Mouse (Mus musculus): ENCODE data around the gene Dnajc8. TPM values are rescaled to one million over a fixed set of nuclear protein-coding genes. Genes with fewer than 3 reads are reported as not detected.
"Not testable (repeated sequence)": the region's sequence is repeated elsewhere in the genome, so short reads cannot be mapped to it uniquely, and the experiment has no call there.

The Dnajc8 gene
- total RNA-seq, 1 experiment from 2014 or later: 422 TPM

- ATAC-seq (replicated peaks in 1 of 2; ENCODE audit: insufficient read depth in 1 of 2, low FRiP score in 2 of 2, low TSS enrichment in 1 of 2, low read depth in 1 of 2, poor library complexity in 2 of 2, severe bottlenecking in 2 of 2): no peak
These were observed 58.8 kb downstream of the Dnajc8 start for GRCm38 (mm10) chr4:132594191-132594590.

DNA sequence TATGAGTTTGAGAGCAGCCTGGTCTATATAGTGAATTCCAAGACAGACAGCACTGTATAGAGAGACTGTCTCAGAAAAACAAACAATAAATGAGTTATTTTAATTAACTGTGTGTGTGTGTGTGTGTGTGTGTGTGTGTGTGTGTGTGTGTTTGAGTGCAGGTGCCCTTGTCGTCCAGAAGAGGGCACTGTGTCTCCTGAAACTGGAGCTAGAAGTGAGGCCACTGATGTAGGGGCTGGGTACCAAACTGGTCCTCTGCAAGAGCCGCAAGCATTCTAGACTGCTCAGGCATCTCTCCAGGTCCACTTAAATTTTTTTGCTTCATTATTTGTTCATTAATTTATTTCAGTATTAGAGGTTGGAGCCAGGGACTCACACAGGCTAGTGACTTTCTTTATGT, 63.5 kb downstream of the Dnajc8 start:
- no peak for ATAC-seq (replicated peaks in 1 of 2; ENCODE audit: insufficient read depth in 1 of 2, low FRiP score in 2 of 2, low TSS enrichment in 1 of 2, low read depth in 1 of 2, poor library complexity in 2 of 2, severe bottlenecking in 2 of 2)

DNA sequence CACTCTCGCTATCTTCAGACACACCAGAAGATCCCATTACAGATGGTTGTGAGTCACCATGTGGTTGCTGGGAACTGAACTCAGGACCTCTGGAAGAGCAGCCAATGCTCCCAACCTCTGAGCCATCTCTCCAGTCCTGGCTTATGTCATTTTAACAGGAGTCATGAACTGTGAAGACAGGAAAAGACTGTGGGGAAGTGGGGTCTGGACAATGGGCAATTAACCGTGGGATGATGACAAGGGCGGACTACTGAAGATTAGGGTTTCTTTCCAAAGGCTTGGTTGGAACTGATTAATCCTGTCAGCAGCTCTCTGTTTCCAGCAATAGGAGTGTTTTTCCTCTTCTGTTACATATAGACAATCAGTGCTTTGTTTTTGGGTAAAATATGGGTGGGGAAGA, 64.4 kb downstream of the Dnajc8 start:
- no peak for ATAC-seq (replicated peaks in 1 of 2; ENCODE audit: insufficient read depth in 1 of 2, low FRiP score in 2 of 2, low TSS enrichment in 1 of 2, low read depth in 1 of 2, poor library complexity in 2 of 2, severe bottlenecking in 2 of 2)

DNA sequence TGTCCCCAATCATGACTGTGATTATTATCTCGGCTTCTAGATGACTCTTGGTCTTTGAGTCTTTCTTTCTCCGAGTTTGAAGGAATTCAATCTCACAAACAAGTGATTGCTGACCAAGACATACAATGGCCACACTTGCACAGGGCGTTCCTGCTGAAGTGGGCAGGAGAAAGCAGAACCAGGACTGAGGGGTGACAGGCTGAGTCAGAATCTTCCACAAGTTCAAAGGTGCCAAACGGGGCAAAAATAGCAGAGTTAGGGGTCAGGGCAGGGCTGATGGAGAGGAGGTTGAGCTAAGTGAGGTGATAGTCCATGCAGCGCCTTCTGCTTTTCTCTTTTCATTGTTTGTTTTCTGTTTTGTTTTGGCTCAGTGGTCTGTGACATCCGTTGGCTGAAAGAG, 65.1 kb downstream of the Dnajc8 start:
- ATAC-seq (replicated peaks in 1 of 2; ENCODE audit: insufficient read depth in 1 of 2, low FRiP score in 2 of 2, low TSS enrichment in 1 of 2, low read depth in 1 of 2, poor library complexity in 2 of 2, severe bottlenecking in 2 of 2): no peak

- ATAC-seq (replicated peaks in 1 of 2; ENCODE audit: insufficient read depth in 1 of 2, low FRiP score in 2 of 2, low TSS enrichment in 1 of 2, low read depth in 1 of 2, poor library complexity in 2 of 2, severe bottlenecking in 2 of 2): not testable (repeated sequence)
These were observed 65.9 kb downstream of the Dnajc8 start for GRCm38 (mm10) chr4:132601242-132601641.

Other genes with a start within 250 kb of the Dnajc8 start
- gene Rab42, start 232.2 kb upstream of the Dnajc8 start, total RNA-seq (2017): not detected in 2 replicates
- gene Trnau1ap, start 206.0 kb upstream of the Dnajc8 start, total RNA-seq (2017): 46.6 and 48.4 TPM in 2 replicates
- gene Rcc1, start 181.9 kb upstream of the Dnajc8 start, total RNA-seq (2017): 30.1 and 32.0 TPM in 2 replicates
- gene Phactr4, start 113.1 kb upstream of the Dnajc8 start, total RNA-seq (2017): 11.9 and 22.6 TPM in 2 replicates
- 9.3 and 16.6 TPM in 2 replicates for gene Med18, start 71.6 kb upstream of the Dnajc8 start, total RNA-seq (2017)
- 3.9 and 4.0 TPM in 2 replicates for gene Sesn2, start 25.0 kb upstream of the Dnajc8 start, total RNA-seq (2017)
- gene Atpif1, start 1.9 kb upstream of the Dnajc8 start, total RNA-seq (2017): 937 and 1,217 TPM in 2 replicates
- 7.7 and 16.6 TPM in 2 replicates for gene Ptafr, start 28.5 kb downstream of the Dnajc8 start, total RNA-seq (2017)
- 25.1 and 26.6 TPM in 2 replicates for gene Eya3, start 103.4 kb downstream of the Dnajc8 start, total RNA-seq (2017)
- gene Xkr8, start 197.0 kb downstream of the Dnajc8 start, total RNA-seq (2017): 4.5 and 8.0 TPM in 2 replicates
- 0.19 and 0.74 TPM in 2 replicates for gene Smpdl3b, start 221.7 kb downstream of the Dnajc8 start, total RNA-seq (2017)
- 46.5 and 50.1 TPM in 2 replicates for gene Rpa2, start 232.8 kb downstream of the Dnajc8 start, total RNA-seq (2017)

Measured in hematopoietic stem cell, adult 5-6 weeks (primary cell).